Mouse (Mus musculus) lung, postnatal 0 days (tissue): Measurements from ENCODE around the gene Bms1.

Source experiments
- CTCF ChIP-seq: IDR thresholded peaks from 2 replicates; pipeline ENCODE4 v1.5.1; 2016; ENCODE audit warnings: antibody characterized with exemption, mild to moderate bottlenecking
- EP300 ChIP-seq: IDR thresholded peaks from 2 replicates; pipeline ENCODE4 v1.6.1; 2016; ENCODE audit warnings: antibody characterized with exemption, mild to moderate bottlenecking, control low read depth

- TF ChIP-seq EP300: peak; percentile 88
- no peak for TF ChIP-seq CTCF
These were observed 10.8 kb downstream of the Bms1 start for GRCm38 (mm10) chr6:118408510-118408909.
